In the genomic region with DNA sequence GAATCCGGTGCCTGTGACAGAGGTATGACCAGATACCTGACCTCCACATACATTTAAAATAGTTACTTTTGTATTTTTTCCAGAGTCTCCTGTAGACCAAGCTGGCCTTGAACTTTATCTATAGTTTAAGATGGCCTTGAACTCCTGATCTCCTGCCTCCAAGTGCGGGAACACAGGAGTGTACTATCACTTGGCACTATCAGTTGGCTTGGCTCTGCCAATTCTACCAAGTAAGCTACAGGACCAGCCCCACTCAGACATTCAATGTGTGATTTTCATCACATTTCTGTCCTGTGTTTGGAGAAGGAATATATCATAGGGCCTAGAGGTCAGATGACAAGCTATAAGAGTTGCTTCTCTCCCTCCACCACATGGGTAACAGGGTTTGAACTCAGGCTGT, we compare ENCODE assay signal across 34 mouse cellular contexts. TPM values are rescaled to one million over a fixed set of nuclear protein-coding genes. Genes with fewer than 3 reads are reported as not detected.
DNase-seq lines count a peak whose midpoint lies in the region; ATAC-seq and TF ChIP-seq lines count a peak whose summit lies in the region.
"Had no signal": no experiment of that assay in that cellular context is flagged by ENCODE, and none has a peak within 500 bp of the region (broad histone marks: within the 10 kb centered on the region; RNA-seq: fewer than 3 reads in every experiment).

No protein-coding gene starts in this region.

- no peak for ATAC-seq in hindbrain, embryonic 12.5 days (ENCODE audit: low FRiP score)
- no peak for ATAC-seq in hindbrain, embryonic 16.5 days
- ATAC-seq in midbrain, embryonic 13.5 days, result no peak
- ATAC-seq in midbrain, embryonic 16.5 days, result no peak
- ATAC-seq: forebrain, embryonic 15.5 days; midbrain, embryonic 15.5 days had no signal

- 0 out of 2 replicates have a peak overlapping the region, but pooled peaks have one; percentile 27 for H3K9ac ChIP-seq in hindbrain, embryonic 12.5 days
- H3K9ac ChIP-seq in hindbrain, embryonic 16.5 days (ENCODE audit: low read depth, low read length), result no peak overlapping the region
- no peak overlapping the region for H3K9ac ChIP-seq in midbrain, embryonic 13.5 days (replicated peaks)
- H3K9ac ChIP-seq in midbrain, embryonic 16.5 days (ENCODE audit: low read depth, low read length), result no peak overlapping the region
- H3K9ac ChIP-seq: embryonic facial prominence, embryonic 12.5 days; forebrain, embryonic 15.5 days; hindbrain, embryonic 15.5 days; midbrain, embryonic 15.5 days; stomach, embryonic 15.5 days had no signal

- H3K36me3 ChIP-seq in hindbrain, embryonic 12.5 days, result peaks cover 29% of the 10 kb centered on the region
- H3K36me3 ChIP-seq in hindbrain, embryonic 16.5 days (ENCODE audit: control insufficient read depth, insufficient read depth, low read length), result peaks cover 19% of the 10 kb centered on the region
- peaks cover 40% of the 10 kb centered on the region for H3K36me3 ChIP-seq in midbrain, embryonic 13.5 days
- peaks cover 18% of the 10 kb centered on the region for H3K36me3 ChIP-seq in midbrain, embryonic 16.5 days (ENCODE audit: control insufficient read depth, insufficient read depth, low read length)
- peaks cover 21% of the 10 kb centered on the region for H3K36me3 ChIP-seq in myocyte (ENCODE audit: control insufficient read depth, insufficient read depth)

- 95% methylated on average over 2 of the region's 2 CpGs for WGBS in hindbrain, embryonic 12.5 days
- WGBS in hindbrain, embryonic 16.5 days, result 94% methylated on average over 2 of the region's 2 CpGs
- WGBS in midbrain, embryonic 13.5 days, result 99% methylated on average over 2 of the region's 2 CpGs
- 95% methylated on average over 2 of the region's 2 CpGs for WGBS in midbrain, embryonic 16.5 days

- no peak overlapping the region for H3K4me3 ChIP-seq in hindbrain, embryonic 12.5 days
- no peak overlapping the region for H3K4me3 ChIP-seq in hindbrain, embryonic 16.5 days (ENCODE audit: low read length)
- H3K4me3 ChIP-seq in midbrain, embryonic 13.5 days (replicated peaks), result no peak overlapping the region
- H3K4me3 ChIP-seq in midbrain, embryonic 16.5 days (ENCODE audit: low read depth, low read length), result no peak overlapping the region
- no peak overlapping the region for H3K4me3 ChIP-seq in myocyte
- H3K4me3 ChIP-seq: embryonic facial prominence, embryonic 12.5 days; forebrain, embryonic 10.5 days; forebrain, embryonic 15.5 days; hindbrain, embryonic 15.5 days; layer of hippocampus, adult 2 months; limb, embryonic 13.5 days; midbrain, embryonic 15.5 days; neural tube, embryonic 13.5 days; stomach, embryonic 15.5 days had no signal

- peaks cover 52% of the 10 kb centered on the region for H3K4me1 ChIP-seq in hindbrain, embryonic 12.5 days
- peaks cover 46% of the 10 kb centered on the region for H3K4me1 ChIP-seq in hindbrain, embryonic 16.5 days (ENCODE audit: control insufficient read depth, insufficient read depth, low read depth, low read length)
- peaks cover 57% of the 10 kb centered on the region for H3K4me1 ChIP-seq in midbrain, embryonic 13.5 days (replicated peaks)
- peaks cover 54% of the 10 kb centered on the region for H3K4me1 ChIP-seq in midbrain, embryonic 16.5 days (ENCODE audit: control insufficient read depth, insufficient read depth, low read length)

- no peak overlapping the region for H3ac ChIP-seq in myocyte (ENCODE audit: control insufficient read depth, insufficient read length)

- TF ChIP-seq POLR2A in myocyte (IDR thresholded peaks at IDR 0.05; ENCODE audit: insufficient read length, low read depth), result no peak

- H3K4me2 ChIP-seq in hindbrain, embryonic 12.5 days (replicated peaks), result no peak overlapping the region
- no peak overlapping the region for H3K4me2 ChIP-seq in hindbrain, embryonic 16.5 days (ENCODE audit: low read length)
- peak overlapping the region; percentile 11; the same call in 1 of the 2 replicates for H3K4me2 ChIP-seq in midbrain, embryonic 13.5 days (replicated peaks)
- no peak overlapping the region; the same call in 1 of the 2 replicates for H3K4me2 ChIP-seq in midbrain, embryonic 16.5 days (ENCODE audit: low read length)
- H3K4me2 ChIP-seq in myocyte (ENCODE audit: low read depth), result peak overlapping the region; percentile 49
- H3K4me2 ChIP-seq: embryonic facial prominence, embryonic 12.5 days; forebrain, embryonic 15.5 days; heart, embryonic 11.5 days; limb, embryonic 13.5 days; neural tube, embryonic 13.5 days; stomach, embryonic 15.5 days had no signal

- H3K9me3 ChIP-seq in hindbrain, embryonic 12.5 days (replicated peaks), result no peaks in the 10 kb centered on the region
- H3K9me3 ChIP-seq in hindbrain, embryonic 16.5 days (ENCODE audit: control insufficient read depth, low read length), result no peaks in the 10 kb centered on the region
- no peaks in the 10 kb centered on the region for H3K9me3 ChIP-seq in midbrain, embryonic 13.5 days
- H3K9me3 ChIP-seq in midbrain, embryonic 16.5 days (replicated peaks; ENCODE audit: control insufficient read depth, low read length, poor library complexity, severe bottlenecking), result no peaks in the 10 kb centered on the region
- H3K9me3 ChIP-seq: embryonic facial prominence, embryonic 12.5 days; forebrain, embryonic 10.5 days; forebrain, embryonic 15.5 days; G1E; hindbrain, embryonic 15.5 days; limb, embryonic 13.5 days; midbrain, embryonic 15.5 days; neural tube, embryonic 13.5 days; stomach, embryonic 15.5 days had no signal

- H3K79me2 ChIP-seq in myocyte (ENCODE audit: control insufficient read depth, insufficient read depth), result peaks cover 66% of the 10 kb centered on the region

- no peak for DNase-seq in layer of hippocampus, adult 9-10 months (ENCODE audit: low spot score)
- no peak for DNase-seq in kidney, postnatal 4 days
- DNase-seq: cerebellum, adult 9-10 months; cerebellum, postnatal 36 days; gastrocnemius, postnatal 25 days; heart, adult 18-20 months; heart, postnatal 36 days; kidney, adult 11 months; kidney, postnatal 25 days; lung, adult 2 months; lung, postnatal 10 days; right cerebral cortex, postnatal 14 days; thymus, adult 18-20 months; thymus, postnatal 25 days had no signal

- no peaks in the 10 kb centered on the region for H3K27me3 ChIP-seq in hindbrain, embryonic 12.5 days
- H3K27me3 ChIP-seq in hindbrain, embryonic 16.5 days (replicated peaks; ENCODE audit: control insufficient read depth, insufficient read depth, low read length), result no peaks in the 10 kb centered on the region
- no peaks in the 10 kb centered on the region for H3K27me3 ChIP-seq in midbrain, embryonic 13.5 days
- no peaks in the 10 kb centered on the region for H3K27me3 ChIP-seq in midbrain, embryonic 16.5 days (ENCODE audit: control insufficient read depth, insufficient read depth, low read depth, low read length)
- no peaks in the 10 kb centered on the region for H3K27me3 ChIP-seq in myocyte (ENCODE audit: control insufficient read depth, insufficient read depth, insufficient read length)
- H3K27me3 ChIP-seq: embryonic facial prominence, embryonic 12.5 days; forebrain, embryonic 15.5 days; hindbrain, embryonic 15.5 days; limb, embryonic 13.5 days; midbrain, embryonic 15.5 days; neural tube, embryonic 13.5 days; stomach, embryonic 15.5 days had no signal

- H3K27ac ChIP-seq in hindbrain, embryonic 12.5 days, result no peak overlapping the region
- no peak overlapping the region for H3K27ac ChIP-seq in hindbrain, embryonic 16.5 days (ENCODE audit: low read depth, low read length)
- H3K27ac ChIP-seq in midbrain, embryonic 13.5 days, result no peak overlapping the region
- H3K27ac ChIP-seq in midbrain, embryonic 16.5 days (ENCODE audit: low read length), result no peak overlapping the region
- H3K27ac ChIP-seq: embryonic facial prominence, embryonic 12.5 days; forebrain, embryonic 10.5 days; forebrain, embryonic 15.5 days; hindbrain, embryonic 15.5 days; layer of hippocampus, adult 2 months; limb, embryonic 13.5 days; macrophage; midbrain, embryonic 15.5 days; neural tube, embryonic 13.5 days had no signal

TF ChIP-seq in myocyte, 11 proteins besides CTCF, POLR2A, EP300 and RAD21 (continues in another document):
- TF ChIP-seq TCF3 (IDR thresholded peaks at IDR 0.05; ENCODE audit: insufficient read length, low read depth), result no peak
- TF ChIP-seq CEBPB (IDR thresholded peaks at IDR 0.05; ENCODE audit: insufficient read depth, poor library complexity, severe bottlenecking), result no peak
- TF ChIP-seq TCF12 (IDR thresholded peaks at IDR 0.05; ENCODE audit: insufficient read depth, poor library complexity, severe bottlenecking), result no peak
- TF ChIP-seq MAX (IDR thresholded peaks at IDR 0.05; ENCODE audit: low read depth), result no peak
- TF ChIP-seq SRF (IDR thresholded peaks at IDR 0.05; ENCODE audit: control insufficient read depth, insufficient read length, low read depth), result no peak
- no peak for TF ChIP-seq USF1 (IDR thresholded peaks at IDR 0.05; ENCODE audit: low read depth)

RNA-seq across cellular contexts. Expression of a gene that starts 11.4 kb away (rescaled TPM):
- 64.3 and 64.4 TPM in 2 replicates for polyA plus RNA-seq in hindbrain, embryonic 12.5 days (2016; fragmentation: Nextera tagmentation; extraction: Ambion mirVana)
- polyA plus RNA-seq in hindbrain, embryonic 16.5 days (2015; fragmentation: Nextera tagmentation; extraction: Ambion mirVana), result 87.0 and 96.5 TPM in 2 replicates
- 54.0 and 60.0 TPM in 2 replicates for polyA plus RNA-seq in midbrain, embryonic 13.5 days (2015; fragmentation: Nextera tagmentation; extraction: Ambion mirVana)
- 71.7 and 83.4 TPM in 2 replicates for polyA plus RNA-seq in midbrain, embryonic 16.5 days (2015; fragmentation: Nextera tagmentation; extraction: Ambion mirVana)
- 107 TPM for polyA plus RNA-seq in myocyte (2012; fragmentation: generic; extraction: Trizol)

RNA-seq across cellular contexts. Expression of a gene that starts 11.7 kb away (rescaled TPM):
- polyA plus RNA-seq in hindbrain, embryonic 12.5 days (2016; fragmentation: Nextera tagmentation; extraction: Ambion mirVana), result 9.0 and 9.1 TPM in 2 replicates
- 6.3 and 7.0 TPM in 2 replicates for polyA plus RNA-seq in hindbrain, embryonic 16.5 days (2015; fragmentation: Nextera tagmentation; extraction: Ambion mirVana)
- polyA plus RNA-seq in midbrain, embryonic 13.5 days (2015; fragmentation: Nextera tagmentation; extraction: Ambion mirVana), result 7.7 and 8.1 TPM in 2 replicates
- polyA plus RNA-seq in midbrain, embryonic 16.5 days (2015; fragmentation: Nextera tagmentation; extraction: Ambion mirVana), result 6.5 and 7.5 TPM in 2 replicates
- 5.7 TPM for polyA plus RNA-seq in myocyte (2012; fragmentation: generic; extraction: Trizol)

RNA-seq across cellular contexts. Expression of a gene that starts 32.3 kb away (rescaled TPM):
- polyA plus RNA-seq in hindbrain, embryonic 12.5 days (2016; fragmentation: Nextera tagmentation; extraction: Ambion mirVana), result not detected in 2 replicates
- polyA plus RNA-seq in hindbrain, embryonic 16.5 days (2015; fragmentation: Nextera tagmentation; extraction: Ambion mirVana), result not detected in 2 replicates
- polyA plus RNA-seq in midbrain, embryonic 13.5 days (2015; fragmentation: Nextera tagmentation; extraction: Ambion mirVana), result not detected in 2 replicates
- not detected in 2 replicates for polyA plus RNA-seq in midbrain, embryonic 16.5 days (2015; fragmentation: Nextera tagmentation; extraction: Ambion mirVana)
- not detected for polyA plus RNA-seq in myocyte (2012; fragmentation: generic; extraction: Trizol)
- polyA plus RNA-seq: embryonic facial prominence, embryonic 12.5 days; forebrain, embryonic 10.5 days; forebrain, embryonic 15.5 days; frontal cortex, adult 2 months; heart, embryonic 11.5 days; heart, embryonic 16.5 days; hindbrain, embryonic 15.5 days; kidney, embryonic 14.5 days; limb, embryonic 13.5 days; lung, adult 2 months; macrophage; midbrain, embryonic 15.5 days; neural tube, embryonic 13.5 days; stomach, embryonic 15.5 days had no signal

RNA-seq across cellular contexts. Expression of a gene that starts 50.0 kb away (rescaled TPM):
- polyA plus RNA-seq in hindbrain, embryonic 12.5 days (2016; fragmentation: Nextera tagmentation; extraction: Ambion mirVana), result 3.0 and 4.2 TPM in 2 replicates
- polyA plus RNA-seq in hindbrain, embryonic 16.5 days (2015; fragmentation: Nextera tagmentation; extraction: Ambion mirVana), result 10.8 and 14.2 TPM in 2 replicates
- polyA plus RNA-seq in midbrain, embryonic 13.5 days (2015; fragmentation: Nextera tagmentation; extraction: Ambion mirVana), result 3.8 and 4.7 TPM in 2 replicates
- 11.4 and 14.1 TPM in 2 replicates for polyA plus RNA-seq in midbrain, embryonic 16.5 days (2015; fragmentation: Nextera tagmentation; extraction: Ambion mirVana)
- 1.9 TPM for polyA plus RNA-seq in myocyte (2012; fragmentation: generic; extraction: Trizol)
- polyA plus RNA-seq: G1E had no signal

Comparison
In these comparisons a context has a peak if more than half of its experiments do, and no peak if none do; other contexts are left out.
1. H3K4me2 ChIP-seq: peak in midbrain, embryonic 13.5 days (single experiment) and myocyte (single experiment); none in hindbrain, embryonic 12.5 days (single experiment), hindbrain, embryonic 16.5 days (single experiment) and midbrain, embryonic 16.5 days (single experiment).